Mouse (Mus musculus): Measurements from ENCODE around the gene Adar.

Adar gene

DNA sequence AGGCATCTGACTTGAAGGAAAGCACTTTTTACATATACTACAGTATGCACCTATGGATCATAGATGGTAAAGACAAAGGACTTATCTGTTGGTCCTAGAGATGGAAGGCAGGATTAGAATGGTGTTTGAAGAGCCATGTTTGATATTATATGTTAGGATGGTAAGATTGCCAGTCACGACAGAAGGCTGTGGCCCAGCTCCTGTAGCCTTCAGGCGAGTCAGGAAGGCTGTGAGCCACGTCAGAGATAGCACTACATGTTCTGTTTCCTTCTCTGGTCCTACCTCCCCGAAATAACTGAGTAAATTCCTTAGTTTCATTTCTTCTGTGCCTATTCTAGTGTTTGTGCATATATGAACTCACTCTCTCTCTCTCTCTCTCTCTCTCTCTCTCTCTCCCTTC is 17.3 kb downstream of the Adar start:
- no peak for DNase-seq

GRCm38 (mm10) chr3:89738509-89738908 is 23.7 kb downstream of the Adar start:
- DNase-seq = no peak

DNA sequence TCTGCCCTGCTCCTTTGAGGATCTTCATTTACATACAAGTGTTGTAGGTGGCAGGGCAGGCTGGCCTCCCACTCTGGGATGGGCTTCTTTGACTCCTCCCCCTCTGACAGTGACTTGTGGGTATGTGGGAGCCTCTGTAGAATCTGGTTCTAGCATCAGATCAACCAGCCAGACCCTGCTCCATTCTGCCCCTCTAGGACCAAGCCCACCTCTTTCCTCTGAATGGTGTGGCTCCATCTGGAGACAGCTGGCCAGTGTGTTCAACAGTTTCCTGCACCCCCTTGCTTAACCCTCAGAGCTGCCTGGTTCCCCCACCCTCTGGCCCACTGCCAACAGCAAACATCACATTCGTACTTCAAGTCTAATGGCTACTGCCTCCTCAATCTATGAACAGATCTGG is 37.5 kb downstream of the Adar start:
- DNase-seq = no peak

GRCm38 (mm10) chr3:89755283-89755682 is 40.5 kb downstream of the Adar start:
- DNase-seq = no peak

DNA sequence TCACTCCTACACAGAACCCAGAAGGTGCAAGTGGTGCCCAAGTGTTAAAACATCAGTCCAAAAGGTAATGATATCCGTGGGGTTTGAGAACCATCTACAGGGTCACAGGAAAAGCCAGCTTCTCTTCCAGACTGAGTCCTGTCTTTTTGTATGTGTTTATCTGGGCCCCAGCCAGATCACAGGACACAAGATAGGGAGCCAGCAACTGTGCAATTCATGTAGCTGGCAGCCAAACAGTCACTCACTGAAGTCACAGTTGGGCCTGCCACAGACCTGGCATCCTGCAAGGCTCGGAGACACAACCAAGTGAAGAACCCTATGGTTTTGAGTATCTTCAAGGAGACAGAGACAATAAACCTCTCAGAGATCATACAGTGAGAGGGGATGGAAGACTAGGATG is 43.0 kb downstream of the Adar start:
- DNase-seq = no peak

DNA sequence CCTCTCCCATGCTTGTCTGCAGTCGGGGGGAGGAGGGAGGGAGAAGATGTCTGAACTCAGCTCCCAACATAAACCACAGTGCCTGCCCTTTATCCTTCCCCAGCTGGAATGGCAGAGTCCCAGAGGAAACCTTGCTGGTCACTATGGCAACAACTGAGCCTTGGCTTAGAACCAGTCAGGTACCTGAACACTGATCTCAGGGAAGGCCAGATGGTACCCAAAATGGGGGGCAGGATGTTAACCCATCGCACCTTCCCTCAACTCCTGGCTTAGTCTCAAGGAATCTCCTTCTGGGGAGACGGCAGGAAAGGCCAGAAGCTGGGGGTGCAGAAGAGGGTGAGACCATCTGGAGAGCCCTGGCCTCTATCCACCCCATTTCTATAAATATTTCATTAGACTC is 45.0 kb downstream of the Adar start:
- DNase-seq = no peak

- peak; percentile 76 for DNase-seq
Measured at GRCm38 (mm10) chr3:89764119-89764724, 49.4 kb downstream of the Adar start, which contains the start of gene Chrnb2. TSS of gene Chrnb2 (minus strand) at chr3:89764632.

DNA sequence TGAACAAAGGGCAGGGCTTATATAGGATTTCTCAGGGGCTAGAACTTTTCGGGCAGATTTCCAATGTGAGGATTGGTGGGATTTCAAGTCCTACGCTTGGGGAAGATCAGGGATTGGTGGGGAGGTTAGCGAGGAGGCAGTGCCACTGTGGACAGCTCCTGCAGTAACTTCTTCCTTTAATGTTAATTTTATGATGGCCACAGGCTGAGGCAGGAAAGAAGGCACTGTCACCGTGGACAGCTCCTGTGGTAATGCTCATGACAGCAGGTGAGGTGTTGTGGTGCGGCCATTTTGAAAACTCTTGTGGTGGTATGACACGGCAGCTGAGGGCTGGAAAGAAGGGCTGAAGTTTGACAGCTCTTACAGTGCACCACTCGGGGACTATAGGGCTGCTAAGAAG is 54.8 kb downstream of the Adar start:
- DNase-seq = no peak

GRCm38 (mm10) chr3:89770425-89771002 is 55.7 kb downstream of the Adar start:
- DNase-seq = no peak

DNA sequence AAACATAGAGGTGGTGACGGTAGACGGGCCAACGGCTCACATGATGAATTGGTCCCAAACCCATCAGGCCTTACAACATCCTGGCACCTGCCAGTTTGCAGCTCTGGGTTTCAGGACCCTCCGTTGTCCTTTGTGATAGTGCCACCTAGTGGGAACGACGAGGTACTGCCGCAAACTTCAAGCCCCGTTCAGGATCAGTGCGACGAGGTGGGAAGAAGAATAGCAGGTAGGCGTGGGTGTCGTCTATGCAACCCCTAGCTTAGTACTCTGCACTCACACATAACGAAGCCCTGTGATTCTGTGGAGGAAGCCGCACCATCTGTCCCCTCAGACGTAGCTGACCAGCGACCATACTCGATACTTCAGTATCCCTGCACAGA is 57.8 kb downstream of the Adar start:
- peak; percentile 84 for DNase-seq

- DNase-seq = peak; percentile 95
Measured at GRCm38 (mm10) chr3:89772968-89773709, 58.3 kb downstream of the Adar start, which contains the start of gene Ube2q1. TSS of gene Ube2q1 (plus strand) at chr3:89773616.

GRCm38 (mm10) chr3:89773740-89774211 is 59.0 kb downstream of the Adar start:
- no peak for DNase-seq

GRCm38 (mm10) chr3:89774236-89774960 is 59.6 kb downstream of the Adar start:
- DNase-seq = peak; percentile 22

DNA sequence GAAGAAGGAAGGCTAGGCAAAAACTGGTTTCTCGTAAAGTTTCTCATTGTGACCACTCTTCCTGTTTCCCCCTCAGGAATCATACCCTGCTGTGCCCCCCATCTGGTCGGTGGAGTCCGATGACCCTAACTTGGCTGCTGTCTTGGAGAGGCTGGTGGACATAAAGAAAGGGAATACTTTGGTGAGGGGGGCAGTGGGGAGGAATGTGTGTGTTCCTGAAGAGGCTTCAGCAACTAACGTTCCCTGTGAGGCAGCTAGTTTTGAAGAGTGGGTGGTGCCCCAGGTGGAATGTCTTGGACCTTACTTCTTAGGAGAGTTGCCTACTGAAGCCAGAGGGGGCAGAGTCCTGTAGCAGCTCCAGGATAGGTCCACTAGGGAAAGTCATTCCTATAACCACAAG is 61.2 kb downstream of the Adar start:
- no peak for DNase-seq

DNA sequence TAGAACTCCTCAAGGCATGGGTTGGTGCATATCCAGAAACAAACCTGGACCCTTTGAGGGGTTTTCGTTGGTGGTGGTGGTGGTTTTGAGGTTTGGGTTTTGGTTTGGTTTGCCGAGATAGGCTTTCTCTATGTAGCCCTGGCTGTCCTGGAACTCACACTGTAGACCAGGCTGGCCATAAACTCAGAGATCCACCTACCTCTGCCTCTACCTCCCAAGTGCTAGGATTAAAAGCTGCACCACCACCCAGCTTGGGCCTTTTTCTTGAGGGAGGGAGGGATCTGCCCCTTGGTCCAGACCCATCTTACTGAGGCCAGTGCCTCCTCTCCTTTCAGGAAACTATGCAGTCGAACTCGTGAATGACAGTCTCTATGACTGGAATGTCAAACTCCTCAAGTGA is 65.3 kb downstream of the Adar start:
- DNase-seq = no peak

- no peak for DNase-seq
Measured at GRCm38 (mm10) chr3:89781640-89782039, 66.8 kb downstream of the Adar start.

GRCm38 (mm10) chr3:89784991-89785753 is 70.3 kb downstream of the Adar start:
- peak; percentile 87 for DNase-seq

- DNase-seq = no peak
Measured at GRCm38 (mm10) chr3:89786275-89786674, 71.5 kb downstream of the Adar start.

DNA sequence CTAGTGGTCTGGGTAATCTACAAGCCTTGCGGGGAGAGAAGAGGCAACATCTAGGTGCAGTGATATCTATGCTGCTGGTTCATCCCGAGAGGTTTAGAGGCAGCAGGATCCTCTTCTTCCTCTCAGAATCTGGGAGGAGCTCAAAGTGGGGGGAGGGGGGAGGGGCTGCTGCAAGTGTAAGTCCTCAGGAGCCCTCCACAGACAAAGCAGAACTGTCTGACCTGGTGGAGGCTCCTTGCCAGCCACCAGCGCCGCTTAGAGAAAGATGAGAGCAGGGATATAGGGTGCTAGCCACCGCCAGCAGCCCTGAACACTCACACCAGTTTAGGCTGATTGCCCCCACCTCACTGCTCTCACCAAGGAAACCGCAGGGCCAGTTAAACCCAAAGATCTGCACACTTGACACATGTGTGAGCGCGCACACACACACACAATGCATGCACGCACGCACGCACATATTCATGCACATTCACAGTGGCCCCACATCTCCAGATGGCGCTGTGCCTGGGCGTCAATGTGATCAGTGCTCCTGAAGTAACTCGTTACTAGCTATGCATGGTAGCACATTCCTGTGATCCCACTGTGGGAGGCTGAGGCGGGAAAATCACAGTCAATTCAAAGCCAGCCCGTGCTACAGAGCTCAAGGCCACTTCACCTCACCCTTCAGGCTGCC is 74.0 kb downstream of the Adar start:
- no peak for DNase-seq

GRCm38 (mm10) chr3:89794616-89795015 is 79.8 kb downstream of the Adar start:
- DNase-seq = no peak

DNA sequence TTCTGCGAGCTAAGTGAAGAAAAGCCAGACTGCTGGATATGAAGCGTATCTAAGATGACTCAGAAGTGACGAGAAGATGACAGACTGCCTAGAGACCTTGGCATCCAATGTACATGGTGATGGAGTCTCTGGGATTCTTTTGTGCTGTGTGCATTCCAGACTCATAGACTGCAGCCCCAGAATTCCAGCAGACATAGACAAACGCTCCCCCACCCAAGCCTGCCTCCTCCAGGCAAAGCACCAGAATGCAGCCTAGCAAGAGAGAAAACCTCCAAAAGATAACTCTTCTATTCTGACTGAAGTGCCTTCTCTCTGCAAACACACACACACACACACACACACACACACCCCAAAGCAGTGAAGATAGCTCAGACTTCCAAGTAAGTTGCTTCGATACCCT is 80.9 kb downstream of the Adar start:
- DNase-seq = no peak

DNA sequence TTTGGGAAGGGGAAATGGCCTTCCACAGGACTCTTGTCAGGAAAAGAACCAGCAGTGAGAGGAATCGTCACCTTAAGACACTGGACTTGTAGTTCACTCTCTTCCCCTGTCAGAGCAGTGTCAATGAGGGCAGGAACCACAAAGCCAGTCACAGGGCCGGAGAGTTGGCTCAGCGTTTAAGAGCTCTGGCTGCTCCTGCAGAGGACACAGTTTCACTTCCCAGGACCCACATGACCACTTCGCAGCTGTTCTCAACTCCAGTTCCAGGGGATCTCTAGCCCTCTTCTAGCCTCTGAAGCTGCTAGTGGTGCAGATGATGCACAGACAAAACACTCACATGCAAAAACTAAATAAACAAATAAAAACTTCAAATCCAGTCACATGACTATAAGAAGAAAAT is 81.5 kb downstream of the Adar start:
- no peak for DNase-seq
